Mouse (Mus musculus) lung, adult 18-20 months (tissue): ENCODE data around the gene Asb5.
A peak's percentile ranks its signal among the peaks of the same experiment; 100 is the strongest.
"Not testable (repeated sequence)": the region's sequence is repeated elsewhere in the genome, so short reads cannot be mapped to it uniquely, and the experiment has no call there.

Experiments used
- DNase-seq, 2 experiments: peaks; one replicate each; pipeline ENCODE4 v3.0.0; 2022; ENCODE audit warnings: mixed read lengths in 2 of 2

Gene Asb5

GRCm38 (mm10) chr8:54541331-54541730 is 12.0 kb downstream of the Asb5 start:
- DNase-seq, result no peak

DNA sequence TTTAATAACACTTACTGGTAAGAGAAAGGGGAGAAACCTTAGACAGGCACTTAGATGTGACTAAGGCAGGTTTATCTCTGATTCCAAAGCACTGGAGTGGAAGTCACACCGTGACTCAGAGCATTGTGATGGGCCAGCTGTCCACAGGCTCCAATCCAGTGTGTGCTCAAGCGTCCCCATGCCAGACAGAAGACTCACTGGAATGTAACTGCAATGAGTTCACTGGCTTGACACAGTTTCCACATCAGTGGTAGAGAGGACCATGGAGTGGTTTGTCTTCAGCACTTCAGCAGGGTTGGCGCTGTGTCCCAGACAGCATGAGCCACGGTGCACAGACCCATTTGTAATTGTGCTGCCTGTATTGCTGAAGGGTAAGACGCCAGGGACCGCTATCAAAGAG is 19.0 kb downstream of the Asb5 start:
- no peak for DNase-seq

DNA sequence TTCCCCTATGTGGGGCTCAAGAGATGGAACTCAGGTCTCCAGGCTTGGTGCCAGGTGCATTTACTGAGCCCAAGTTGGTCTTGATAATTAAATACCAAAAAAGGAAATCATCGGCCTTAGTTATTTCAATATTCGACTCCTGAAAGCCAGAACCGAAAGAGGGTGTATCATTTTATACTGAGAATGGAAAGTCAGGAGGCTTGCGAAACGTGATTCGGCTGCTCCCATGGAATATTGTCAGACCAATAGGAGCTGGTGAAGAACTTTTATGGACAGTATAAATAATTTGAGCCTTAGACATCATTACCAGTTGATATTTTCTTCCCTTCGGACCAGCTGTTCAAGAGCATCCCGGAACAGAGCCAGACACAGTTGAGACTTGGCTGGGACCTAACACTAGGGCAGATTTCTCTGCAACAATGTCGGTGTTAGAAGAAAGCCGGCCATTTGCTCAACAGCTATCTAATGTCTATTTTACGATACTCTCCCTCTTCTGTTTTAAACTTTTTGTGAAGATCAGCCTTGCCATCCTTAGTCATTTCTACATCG is 20.7 kb downstream of the Asb5 start:
- no peak for DNase-seq

DNA sequence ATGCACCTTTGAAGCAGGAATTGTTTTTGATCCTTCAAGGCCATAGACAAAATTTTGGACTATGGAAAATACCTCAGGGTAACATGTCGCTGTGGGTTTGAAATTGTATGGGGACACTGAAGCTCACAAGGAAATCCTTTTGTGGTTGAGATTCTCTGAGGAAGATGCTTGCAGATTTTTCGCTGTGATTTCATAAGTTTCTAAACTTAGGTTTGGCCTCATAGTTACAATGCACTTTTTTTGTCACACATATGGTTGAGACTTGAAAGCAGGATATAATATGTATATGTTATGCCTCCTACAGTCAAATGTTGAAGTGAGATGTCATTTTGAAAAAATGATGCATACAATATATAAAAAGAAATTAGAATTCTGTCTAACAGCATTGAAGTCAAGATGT is 25.5 kb downstream of the Asb5 start:
- no peak for DNase-seq

DNA sequence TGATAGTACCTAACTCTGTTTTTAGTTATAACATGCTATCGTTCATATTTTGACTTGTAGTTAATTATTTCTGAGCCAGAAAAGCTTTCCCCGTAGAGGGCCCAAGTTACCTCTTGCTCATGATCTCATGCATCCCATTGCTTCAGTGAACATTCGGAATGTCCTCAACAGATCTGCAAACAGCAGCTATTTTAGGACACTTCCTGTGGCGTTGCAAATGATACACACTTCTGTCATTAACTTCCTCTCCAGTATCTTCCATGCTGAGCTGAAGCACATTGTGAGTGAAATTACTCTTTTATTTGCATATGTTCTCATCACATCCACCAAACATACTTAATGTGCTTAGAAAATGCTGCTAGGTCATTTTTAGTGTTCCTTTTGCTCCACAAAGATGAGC is 32.8 kb downstream of the Asb5 start:
- no peak for DNase-seq

DNA sequence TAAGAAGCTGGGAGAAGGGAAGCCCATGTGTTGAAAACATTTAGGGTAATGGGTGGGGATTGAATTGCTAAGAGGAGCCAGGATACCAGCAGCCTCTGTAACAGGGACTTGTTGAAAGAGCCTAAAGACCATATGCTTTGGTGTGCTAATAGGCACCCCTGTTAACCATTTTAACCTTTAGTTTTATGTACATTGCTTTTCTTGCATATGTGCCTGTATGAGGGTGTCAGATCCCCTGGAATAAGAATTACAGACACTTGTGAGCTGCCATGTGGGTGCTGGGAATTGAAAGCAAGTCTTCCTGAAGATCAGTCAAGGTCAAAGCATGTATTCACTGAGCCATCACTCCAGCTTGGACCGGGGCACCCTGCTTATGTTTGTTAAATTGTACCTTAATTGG is 35.8 kb downstream of the Asb5 start:
- no peak for DNase-seq

GRCm38 (mm10) chr8:54565603-54566260 is 36.4 kb downstream of the Asb5 start:
- no peak for DNase-seq

GRCm38 (mm10) chr8:54567168-54567567 is 37.8 kb downstream of the Asb5 start:
- DNase-seq, result no peak

DNA sequence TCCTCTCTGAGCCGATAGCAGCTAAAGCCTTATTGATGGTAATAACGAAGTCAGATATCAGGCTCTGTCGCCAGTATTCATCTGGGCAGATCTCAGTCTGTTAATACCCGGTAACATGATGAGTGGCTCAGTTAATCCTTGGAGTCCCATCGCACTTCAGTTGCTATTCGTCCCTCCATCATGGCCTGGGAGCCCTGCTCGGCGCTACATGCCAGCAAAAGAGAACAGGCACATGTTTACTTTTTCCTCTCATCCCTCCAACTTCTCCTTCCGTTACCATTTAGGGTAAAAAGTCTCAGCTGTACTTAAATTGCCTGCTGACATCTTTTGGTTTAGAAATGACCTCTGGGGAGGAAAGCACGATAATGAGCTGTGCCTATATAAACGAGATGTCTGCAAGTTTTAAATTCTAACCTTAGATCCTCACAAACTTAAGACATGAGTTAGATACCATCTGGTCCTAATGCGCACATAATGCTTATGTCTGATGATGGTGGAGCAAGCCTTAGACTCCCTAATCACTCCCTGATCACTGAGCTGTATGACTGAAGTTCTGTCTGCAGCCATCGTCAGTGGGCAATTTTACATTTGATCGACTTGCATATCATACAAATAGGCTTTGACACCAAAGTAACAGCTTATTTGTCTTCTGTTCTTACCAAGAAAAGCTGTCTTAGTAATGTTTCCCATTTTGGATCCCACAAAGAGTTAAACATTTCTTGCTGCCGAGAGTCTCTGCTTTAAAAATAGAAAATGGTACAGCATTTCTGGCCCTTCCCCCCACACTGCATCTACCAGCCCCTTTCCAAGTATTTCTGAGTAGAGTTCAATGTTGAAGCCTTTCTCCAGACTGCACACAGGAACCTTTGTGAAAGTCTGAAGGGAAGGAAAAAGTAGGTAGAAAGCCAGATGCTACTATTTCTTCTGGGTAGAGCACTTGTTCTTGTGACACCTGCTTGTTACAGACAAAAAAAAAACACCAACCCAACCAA is 41.5 kb downstream of the Asb5 start:
- no peak for DNase-seq

GRCm38 (mm10) chr8:54581436-54581835 is 52.1 kb downstream of the Asb5 start:
- DNase-seq, result no peak

DNA sequence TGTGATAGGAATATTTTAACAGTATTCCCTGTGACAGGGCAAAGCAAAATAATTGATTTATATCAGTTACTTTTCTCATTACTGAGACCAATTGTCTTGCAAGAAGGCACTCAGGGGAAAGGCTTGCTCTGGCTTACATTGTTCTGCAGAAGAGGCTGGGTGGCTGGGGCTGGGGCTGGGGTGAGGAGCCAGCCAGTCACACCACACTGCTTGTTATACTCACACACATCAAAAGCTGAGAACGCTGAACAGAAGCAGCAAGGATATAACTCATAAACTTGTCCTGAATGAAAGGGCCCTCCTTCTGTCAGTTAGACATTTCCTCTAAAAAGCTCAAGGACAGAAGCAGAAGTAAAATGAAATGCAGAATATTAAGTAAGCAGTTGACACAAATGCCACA is 53.5 kb downstream of the Asb5 start:
- no peak for DNase-seq

- DNase-seq, result no peak
Observed at GRCm38 (mm10) chr8:54594634-54595033, 65.3 kb downstream of the Asb5 start.

DNA sequence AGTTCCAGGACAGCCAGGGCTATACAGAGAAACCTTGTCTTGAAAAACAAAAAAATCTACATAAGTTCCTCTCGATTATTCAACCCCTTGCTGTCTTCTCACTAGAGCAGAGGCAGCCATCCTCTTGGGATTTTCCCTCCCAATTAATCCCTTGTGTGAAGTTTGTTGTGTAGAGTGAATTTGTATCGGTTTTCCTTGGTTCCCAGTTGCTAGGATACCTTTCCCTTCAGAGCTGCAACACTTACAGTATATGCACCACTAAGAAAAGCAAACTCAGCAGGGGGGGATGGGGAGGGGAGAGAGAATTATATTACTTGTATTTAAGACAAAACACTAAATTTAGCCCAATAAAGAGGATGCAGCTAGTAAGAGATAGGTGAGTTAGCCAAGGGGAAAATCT is 66.7 kb downstream of the Asb5 start:
- DNase-seq, result no peak

DNA sequence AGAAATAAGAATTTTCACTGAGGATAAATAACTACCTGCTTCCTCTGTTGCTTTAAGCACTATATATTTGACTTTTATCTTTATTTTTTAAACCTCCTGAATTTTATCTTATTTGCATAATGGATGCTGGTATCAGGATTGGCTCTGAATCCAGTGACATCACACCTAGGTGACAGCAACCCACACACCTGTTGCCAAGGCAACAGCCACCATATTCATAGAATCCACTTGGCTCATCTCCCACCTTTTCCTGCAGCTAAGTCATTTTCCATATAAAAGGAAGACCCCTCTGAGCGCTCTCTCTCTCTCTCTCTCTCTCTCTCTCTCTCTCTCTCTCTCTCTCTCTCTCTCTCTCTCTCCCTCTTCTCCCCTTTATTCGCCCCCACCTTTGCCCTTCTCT is 67.6 kb downstream of the Asb5 start:
- DNase-seq, result no peak

DNA sequence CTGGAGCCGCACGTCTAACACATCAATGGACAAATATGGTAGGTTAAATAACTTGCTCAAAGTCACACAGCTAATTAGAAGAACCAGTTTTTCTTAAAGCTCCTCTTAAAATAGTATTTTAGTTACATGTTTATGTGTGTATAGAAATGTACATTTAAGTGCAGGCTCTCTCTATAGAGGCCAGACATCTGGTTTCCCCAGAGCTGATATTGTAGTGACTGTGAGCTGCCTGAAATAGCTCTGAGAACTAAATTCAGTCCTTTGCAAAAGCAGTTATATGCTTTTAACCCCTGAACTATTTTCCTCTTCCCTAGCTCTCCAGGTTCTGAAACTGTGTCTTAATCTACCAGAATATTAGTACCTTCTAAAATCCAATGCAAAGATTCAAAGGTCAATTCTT is 68.0 kb downstream of the Asb5 start:
- DNase-seq, result no peak

DNA sequence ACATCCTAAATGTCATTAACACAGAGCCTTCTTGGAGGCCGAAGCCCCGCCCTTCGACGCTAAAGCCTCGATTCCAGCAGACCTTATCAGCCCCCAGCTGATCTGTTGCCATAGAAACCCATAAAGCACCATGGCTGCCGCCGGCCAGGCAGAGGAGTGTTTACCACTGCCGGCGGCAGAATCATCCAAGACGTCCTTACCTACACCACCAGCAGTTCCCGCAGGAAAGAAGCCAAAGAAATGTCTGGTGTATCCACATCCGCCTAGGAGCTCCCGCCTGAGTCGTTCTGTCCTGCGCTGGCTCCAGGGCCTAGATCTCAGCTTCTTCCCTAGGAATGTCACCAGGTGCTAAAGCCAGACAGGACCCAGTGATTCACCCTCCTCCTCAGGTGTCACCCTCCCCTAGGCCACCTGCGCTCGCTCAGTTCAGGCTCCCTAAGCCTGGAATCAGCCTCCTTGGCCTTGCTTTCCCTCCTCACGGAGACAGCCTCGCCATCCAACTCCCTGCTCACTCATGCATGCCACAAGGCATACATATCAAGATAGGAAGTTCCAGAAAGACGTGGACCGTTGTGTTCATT is 71.4 kb downstream of the Asb5 start, which contains the start of gene Spata4:
Gene Spata4, plus strand, starts transcription at position 111 of the 581 bp plus-strand sequence.
- DNase-seq, result peak in 1 of 2 experiments; percentile 6

- no peak for DNase-seq
Observed at GRCm38 (mm10) chr8:54603440-54603839, 74.1 kb downstream of the Asb5 start.

DNA sequence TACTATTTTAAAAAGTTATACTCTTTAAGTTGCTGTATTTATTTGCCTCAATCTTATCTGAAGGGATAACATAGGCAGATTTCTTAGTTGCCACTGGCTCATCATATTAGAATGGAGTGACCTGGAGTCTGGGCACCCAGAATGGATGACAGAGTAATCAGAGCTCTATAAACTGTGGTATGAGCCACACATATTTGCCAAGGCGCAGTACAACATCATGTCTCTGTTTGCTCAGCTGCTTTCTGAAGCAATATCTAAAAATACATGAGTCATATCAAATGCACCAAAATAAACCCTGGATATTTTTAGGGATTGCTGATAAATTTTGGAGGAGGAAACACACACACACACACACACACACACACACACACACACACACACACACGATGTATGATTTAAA is 80.0 kb downstream of the Asb5 start:
- DNase-seq, result no peak

- peak; percentile 41 to 44 for DNase-seq
Observed at GRCm38 (mm10) chr8:54610238-54610637, 80.9 kb downstream of the Asb5 start.

- DNase-seq, result not testable (repeated sequence)
Observed at GRCm38 (mm10) chr8:54616710-54617109, 87.3 kb downstream of the Asb5 start.
